In the genomic region with DNA sequence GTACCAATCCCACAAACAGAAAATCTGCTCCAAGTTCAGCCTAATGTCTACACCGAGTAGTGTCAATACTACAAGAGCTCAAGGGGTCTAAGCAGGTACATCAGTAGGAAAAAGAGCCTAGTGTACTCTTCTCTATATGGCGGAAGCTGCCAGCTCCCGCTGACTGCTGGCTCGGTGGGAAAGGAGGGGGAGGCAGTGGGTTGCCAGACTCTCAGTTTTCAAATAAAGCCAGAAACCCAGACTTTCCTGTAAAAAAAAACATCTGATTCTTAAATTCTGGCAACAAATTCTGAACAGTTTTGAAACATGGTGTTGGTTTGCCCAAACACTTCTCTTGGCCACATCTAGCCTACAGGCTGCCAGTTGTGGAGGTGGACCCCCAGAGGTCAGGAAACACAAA, we compare ENCODE assay signal across 16 mouse cellular contexts.
DNase-seq lines count a peak whose midpoint lies in the region; ATAC-seq and TF ChIP-seq lines count a peak whose summit lies in the region.
"Had no signal": no experiment of that assay in that cellular context is flagged by ENCODE, and none has a peak within 500 bp of the region (broad histone marks: within the 10 kb centered on the region; RNA-seq: fewer than 3 reads in every experiment).

No protein-coding gene starts in this region.

- H3K4me2 ChIP-seq in forebrain, postnatal 0 days (ENCODE audit: low read depth) = no peak overlapping the region
- peak overlapping the region; percentile 30; the same call in 1 of the 2 replicates for H3K4me2 ChIP-seq in limb, embryonic 12.5 days
- peak overlapping the region; percentile 21; the same call in 1 of the 2 replicates for H3K4me2 ChIP-seq in limb, embryonic 13.5 days (replicated peaks)
- H3K4me2 ChIP-seq: midbrain, embryonic 12.5 days had no signal

- DNase-seq in forebrain, postnatal 0 days = peak; percentile 61
- no peak for DNase-seq in forebrain, embryonic 10.5 days (ENCODE audit: extremely low spot score, low spot score)
- DNase-seq in limb, embryonic 10.5 days (ENCODE audit: low spot score) = no peak
- DNase-seq in c-Kit-positive CD71-positive TER-119-positive erythroid progenitor cells, embryonic 14.5 days (ENCODE audit: low spot score) = no peak
- DNase-seq in yolk sac, embryonic 10.5 days (ENCODE audit: low spot score) = no peak
- no peak for DNase-seq in cerebellum, adult 11 months
- DNase-seq: B cell, adult 2 months; cerebellum, postnatal 25 days; kidney, adult 11 months; kidney, postnatal 36 days had no signal

- no peak overlapping the region for H3K4me3 ChIP-seq in forebrain, postnatal 0 days (ENCODE audit: low read depth, low read length)
- no peak overlapping the region for H3K4me3 ChIP-seq in forebrain, embryonic 10.5 days
- H3K4me3 ChIP-seq in limb, embryonic 12.5 days (replicated peaks) = no peak overlapping the region
- no peak overlapping the region for H3K4me3 ChIP-seq in limb, embryonic 10.5 days
- no peak overlapping the region for H3K4me3 ChIP-seq in limb, embryonic 13.5 days
- H3K4me3 ChIP-seq: erythroblast, embryonic 14.5 days; midbrain, embryonic 12.5 days had no signal

- TF ChIP-seq CTCF in forebrain, postnatal 0 days (IDR thresholded peaks at IDR 0.05; ENCODE audit: low read depth) = no peak

- no peaks in the 10 kb centered on the region for H3K9me3 ChIP-seq in forebrain, postnatal 0 days (ENCODE audit: low read length)
- H3K9me3 ChIP-seq in forebrain, embryonic 10.5 days = no peaks in the 10 kb centered on the region
- H3K9me3 ChIP-seq in limb, embryonic 12.5 days = no peaks in the 10 kb centered on the region
- no peaks in the 10 kb centered on the region for H3K9me3 ChIP-seq in limb, embryonic 10.5 days (replicated peaks)
- no peaks in the 10 kb centered on the region for H3K9me3 ChIP-seq in limb, embryonic 13.5 days
- H3K9me3 ChIP-seq: midbrain, embryonic 12.5 days had no signal

- no peak overlapping the region for H3K27ac ChIP-seq in forebrain, postnatal 0 days (ENCODE audit: low read depth, low read length)
- no peak overlapping the region for H3K27ac ChIP-seq in forebrain, embryonic 10.5 days
- H3K27ac ChIP-seq in limb, embryonic 12.5 days = peak overlapping the region; percentile 53; the same call in 1 of the 2 replicates
- no peak overlapping the region; the same call in 1 of the 2 replicates for H3K27ac ChIP-seq in limb, embryonic 10.5 days
- peak overlapping the region; percentile 63; the same call in 1 of the 2 replicates for H3K27ac ChIP-seq in limb, embryonic 13.5 days
- H3K27ac ChIP-seq: midbrain, embryonic 12.5 days had no signal

- H3K27me3 ChIP-seq in forebrain, postnatal 0 days (ENCODE audit: insufficient read depth, low read length) = 0 out of 2 replicates have a peak, but pooled peaks cover 5% of the 10 kb centered on the region
- peaks cover 50% of the 10 kb centered on the region for H3K27me3 ChIP-seq in forebrain, embryonic 10.5 days (ENCODE audit: poor library complexity, severe bottlenecking)
- peaks cover 3% of the 10 kb centered on the region; the same call in 1 of the 2 replicates for H3K27me3 ChIP-seq in limb, embryonic 12.5 days
- H3K27me3 ChIP-seq in limb, embryonic 10.5 days (ENCODE audit: low read depth, poor library complexity, severe bottlenecking) = no peaks in the 10 kb centered on the region
- peaks cover 4% of the 10 kb centered on the region; the same call in 1 of the 2 replicates for H3K27me3 ChIP-seq in limb, embryonic 13.5 days
- H3K27me3 ChIP-seq: midbrain, embryonic 12.5 days had no signal

- no peaks in the 10 kb centered on the region for H3K36me3 ChIP-seq in forebrain, postnatal 0 days (ENCODE audit: insufficient read depth)
- H3K36me3 ChIP-seq in forebrain, embryonic 10.5 days (replicated peaks) = no peaks in the 10 kb centered on the region
- H3K36me3 ChIP-seq in limb, embryonic 12.5 days = no peaks in the 10 kb centered on the region
- no peaks in the 10 kb centered on the region for H3K36me3 ChIP-seq in limb, embryonic 10.5 days
- H3K36me3 ChIP-seq in limb, embryonic 13.5 days = no peaks in the 10 kb centered on the region
- H3K36me3 ChIP-seq: G1E; midbrain, embryonic 12.5 days had no signal

- H3K9ac ChIP-seq in forebrain, postnatal 0 days = no peak overlapping the region
- no peak overlapping the region for H3K9ac ChIP-seq in limb, embryonic 12.5 days (replicated peaks)
- H3K9ac ChIP-seq in limb, embryonic 13.5 days = no peak overlapping the region
- H3K9ac ChIP-seq: midbrain, embryonic 12.5 days had no signal

- ATAC-seq in forebrain, postnatal 0 days = 0 out of 2 replicates have a peak, but pooled peaks have one; percentile 51
- ATAC-seq in limb, embryonic 12.5 days (ENCODE audit: insufficient number of reproducible peaks, insufficient read depth, low FRiP score, low TSS enrichment, low read depth) = no peak
- no peak for ATAC-seq in limb, embryonic 13.5 days (ENCODE audit: low FRiP score, low read depth)
- ATAC-seq: activated CD4-positive, CD25-positive, alpha-beta regulatory T cell, adult 4 months had no signal

- WGBS in forebrain, postnatal 0 days = 56% methylated on average over 4 of the region's 4 CpGs
- WGBS in forebrain, embryonic 10.5 days = 89% methylated on average over 4 of the region's 4 CpGs
- WGBS in limb, embryonic 12.5 days = 49% methylated on average over 4 of the region's 4 CpGs
- 80% methylated on average over 4 of the region's 4 CpGs for WGBS in limb, embryonic 10.5 days
- 27% methylated on average over 4 of the region's 4 CpGs for whole genome bisulfite sequencing in limb, embryonic 13.5 days

- no peaks in the 10 kb centered on the region for H3K4me1 ChIP-seq in forebrain, postnatal 0 days (ENCODE audit: insufficient read depth)
- H3K4me1 ChIP-seq in forebrain, embryonic 10.5 days = peaks cover 49% of the 10 kb centered on the region
- peaks cover 71% of the 10 kb centered on the region for H3K4me1 ChIP-seq in limb, embryonic 12.5 days (replicated peaks)
- peaks cover 90% of the 10 kb centered on the region for H3K4me1 ChIP-seq in limb, embryonic 10.5 days
- H3K4me1 ChIP-seq in limb, embryonic 13.5 days = peaks cover 75% of the 10 kb centered on the region

Comparison
In these comparisons a context has a peak if more than half of its experiments do, and no peak if none do; other contexts are left out.
1. H3K27ac ChIP-seq: peak in limb, embryonic 12.5 days (single experiment) and limb, embryonic 13.5 days (single experiment); none in forebrain, postnatal 0 days (single experiment), forebrain, embryonic 10.5 days (single experiment) and limb, embryonic 10.5 days (single experiment).